Mouse (Mus musculus) C2C12 (cell line): ENCODE data around the gene Dlg5.

Experiments
- CTCF ChIP-seq: IDR thresholded peaks from one replicate; pipeline ENCODE4 v1.5.1; 2011; ENCODE audit not compliant: control insufficient read depth, insufficient read depth, insufficient read length
- USF1 ChIP-seq: IDR thresholded peaks from one replicate; pipeline ENCODE4 v1.6.1; 2011; ENCODE audit warnings: low read depth, mild to moderate bottlenecking, control low read depth, moderate library complexity

DNA sequence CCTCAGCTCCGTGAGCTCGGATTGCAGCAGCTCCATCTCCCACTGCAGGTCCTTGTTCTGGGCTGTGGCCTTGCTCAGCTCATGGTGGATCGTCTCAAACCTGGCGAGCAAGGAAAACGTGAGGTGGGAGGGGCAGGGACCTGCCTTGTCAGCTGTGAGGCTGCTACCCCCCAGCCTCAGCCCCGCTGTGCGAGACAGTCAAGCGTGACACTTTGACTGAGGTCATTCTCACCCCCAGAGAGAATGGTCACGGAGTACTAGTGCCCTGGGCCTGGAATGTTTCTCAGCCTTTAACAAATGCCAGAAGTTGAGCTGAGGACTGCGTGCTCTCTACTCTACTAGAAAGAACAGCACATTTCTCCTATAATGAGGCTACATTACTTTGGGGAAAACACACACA, 69.1 kb downstream of the Dlg5 start:
- TF ChIP-seq CTCF (no peak), USF1 (no peak)
